Mouse (Mus musculus): ENCODE results near the gene Rab3a. TPM values are rescaled to one million over a fixed set of nuclear protein-coding genes. Genes with fewer than 3 reads are reported as not detected.

Rab3a gene
- total RNA-seq, 1 experiment from 2014 or later = 5.5 TPM

Other genes starting within 250 kb of the Rab3a start
- 12.4 and 29.8 TPM in 2 replicates for gene Rex1bd, start 247.9 kb upstream of the Rab3a start, total RNA-seq (2017)
- gene Uba52, start 243.9 kb upstream of the Rab3a start, total RNA-seq (2017) = 720 and 1,162 TPM in 2 replicates
- gene Fkbp8, start 227.0 kb upstream of the Rab3a start, total RNA-seq (2017) = 185 and 192 TPM in 2 replicates
- 47.4 and 51.6 TPM in 2 replicates for gene Kxd1, start 226.7 kb upstream of the Rab3a start, total RNA-seq (2017)
- gene Ell, start 215.2 kb upstream of the Rab3a start, total RNA-seq (2017) = 38.8 and 40.6 TPM in 2 replicates
- gene Isyna1, start 160.3 kb upstream of the Rab3a start, total RNA-seq (2017) = 51.3 and 51.4 TPM in 2 replicates
- 31.3 and 45.8 TPM in 2 replicates for gene Ssbp4, start 145.8 kb upstream of the Rab3a start, total RNA-seq (2017)
- gene Lrrc25, start 138.5 kb upstream of the Rab3a start, total RNA-seq (2017) = 54.1 and 63.7 TPM in 2 replicates
- not detected in 2 replicates for gene Gdf15, start 122.2 kb upstream of the Rab3a start, total RNA-seq (2017)
- 4.4 and 7.7 TPM in 2 replicates for gene Pgpep1, start 94.3 kb upstream of the Rab3a start, total RNA-seq (2017)
- 103 and 134 TPM in 2 replicates for gene Lsm4, start 81.4 kb upstream of the Rab3a start, total RNA-seq (2017)
- gene Jund, start 55.7 kb upstream of the Rab3a start, total RNA-seq (2017) = 316 and 319 TPM in 2 replicates
- 2.4 and 2.8 TPM in 2 replicates for gene Iqcn, start 51.2 kb upstream of the Rab3a start, total RNA-seq (2017)
- gene Gm3336, start 36.1 kb upstream of the Rab3a start, total RNA-seq (2017) = not detected in 2 replicates
- gene Pde4c, start 31.0 kb upstream of the Rab3a start, total RNA-seq (2017) = 2.2 and 2.4 TPM in 2 replicates
- gene Mpv17l2, start 6.3 kb downstream of the Rab3a start, total RNA-seq (2017) = 4.5 and 4.8 TPM in 2 replicates
- gene Pik3r2, start 22.0 kb downstream of the Rab3a start, total RNA-seq (2017) = 19.9 and 20.3 TPM in 2 replicates
- 30.7 and 40.2 TPM in 2 replicates for gene Mast3, start 50.4 kb downstream of the Rab3a start, total RNA-seq (2017)
- gene Il12rb1, start 53.8 kb downstream of the Rab3a start, total RNA-seq (2017) = 0.98 and 3.1 TPM in 2 replicates
- gene Arrdc2, start 85.0 kb downstream of the Rab3a start, total RNA-seq (2017) = 20.7 and 24.9 TPM in 2 replicates
- not detected in 2 replicates for gene Kcnn1, start 108.6 kb downstream of the Rab3a start, total RNA-seq (2017)
- 20.0 and 26.8 TPM in 2 replicates for gene Ccdc124, start 119.3 kb downstream of the Rab3a start, total RNA-seq (2017)
- gene Slc5a5, start 138.1 kb downstream of the Rab3a start, total RNA-seq (2017) = not detected in 2 replicates
- 1,826 and 2,087 TPM in 2 replicates for gene Rpl18a, start 142.7 kb downstream of the Rab3a start, total RNA-seq (2017)
- 11.9 and 13.5 TPM in 2 replicates for gene Map1s, start 151.3 kb downstream of the Rab3a start, total RNA-seq (2017)